Mouse (Mus musculus): ENCODE measurements around the gene AU040320. TPM values are rescaled to one million over a fixed set of nuclear protein-coding genes. Genes with fewer than 3 reads are reported as not detected.

The AU040320 gene
- polyA plus RNA-seq, 1 experiment from 2014 or later, result 17.4 TPM

- H3K4me3 ChIP-seq, result no peak overlapping the region
- no peaks in the 10 kb centered on the region for H3K4me1 ChIP-seq
- H3K9me3 ChIP-seq, result no peaks in the 10 kb centered on the region
- no peak overlapping the region for H3K9ac ChIP-seq
- WGBS, result 95% methylated on average over 5 of the region's 5 CpGs
- H3K27ac ChIP-seq, result no peak overlapping the region
- no peak overlapping the region for H3K4me2 ChIP-seq
- H3K27me3 ChIP-seq, result no peaks in the 10 kb centered on the region
- H3K36me3 ChIP-seq, result peaks cover 58% of the 10 kb centered on the region
- ATAC-seq (ENCODE audit: insufficient number of reproducible peaks, insufficient read depth, low FRiP score, low TSS enrichment, low read depth), result no peak
Observed at GRCm38 (mm10) chr4:126883602-126884001, 130.3 kb downstream of the AU040320 start.

- Histone ChIP-seq H3K4me2 (no peak overlapping the region), H3K27me3 (no peaks in the 10 kb centered on the region), H3K27ac (no peak overlapping the region), H3K4me1 (no peaks in the 10 kb centered on the region), H3K9ac (no peak overlapping the region), H3K36me3 (peaks cover 60% of the 10 kb centered on the region), H3K4me3 (no peak overlapping the region), H3K9me3 (no peaks in the 10 kb centered on the region)
- ATAC-seq (ENCODE audit: insufficient number of reproducible peaks, insufficient read depth, low FRiP score, low TSS enrichment, low read depth), result no peak
- 67% methylated on average over 1 of the region's 1 CpGs for WGBS
Observed at GRCm38 (mm10) chr4:126885953-126886352, 132.6 kb downstream of the AU040320 start.

- Histone ChIP-seq H3K9ac (no peak overlapping the region), H3K4me1 (no peaks in the 10 kb centered on the region), H3K36me3 (peaks cover 66% of the 10 kb centered on the region), H3K4me2 (no peak overlapping the region), H3K4me3 (no peak overlapping the region), H3K27ac (no peak overlapping the region), H3K9me3 (no peaks in the 10 kb centered on the region), H3K27me3 (no peaks in the 10 kb centered on the region)
- ATAC-seq (ENCODE audit: insufficient number of reproducible peaks, insufficient read depth, low FRiP score, low TSS enrichment, low read depth), result no peak
- 94% methylated on average over 8 of the region's 8 CpGs for WGBS
Observed at GRCm38 (mm10) chr4:126889879-126890278, 136.5 kb downstream of the AU040320 start.

Other genes with a start within 250 kb of the AU040320 start
- 3.9 and 4.0 TPM in 2 replicates for gene Ago4, start 220.1 kb upstream of the AU040320 start, polyA plus RNA-seq (2015; fragmentation: Nextera tagmentation; extraction: Ambion mirVana)
- 48.1 and 49.7 TPM in 2 replicates for gene Clspn, start 196.6 kb upstream of the AU040320 start, polyA plus RNA-seq (2015; fragmentation: Nextera tagmentation; extraction: Ambion mirVana)
- gene 5730409E04Rik, start 143.7 kb upstream of the AU040320 start, polyA plus RNA-seq (2015; fragmentation: Nextera tagmentation; extraction: Ambion mirVana), result 5.0 and 5.6 TPM in 2 replicates
- 477 and 482 TPM in 2 replicates for gene Psmb2, start 75.9 kb upstream of the AU040320 start, polyA plus RNA-seq (2015; fragmentation: Nextera tagmentation; extraction: Ambion mirVana)
- 0.17 TPM in 1 of 2 replicates, not detected in the other for gene Tfap2e, start 17.3 kb upstream of the AU040320 start, polyA plus RNA-seq (2015; fragmentation: Nextera tagmentation; extraction: Ambion mirVana)
- gene Ncdn, start 106 bp upstream of the AU040320 start, polyA plus RNA-seq (2015; fragmentation: Nextera tagmentation; extraction: Ambion mirVana), result 29.5 and 30.7 TPM in 2 replicates
- 27.0 and 34.4 TPM in 2 replicates for gene Zmym4, start 214.6 kb downstream of the AU040320 start, polyA plus RNA-seq (2015; fragmentation: Nextera tagmentation; extraction: Ambion mirVana)

Data from embryonic facial prominence, embryonic 13.5 days (tissue).